Mouse (Mus musculus) liver, embryonic 11.5 days (tissue): ENCODE measurements around the gene Gm10639. TPM values are rescaled to one million over a fixed set of nuclear protein-coding genes. Genes with fewer than 3 reads are reported as not detected.
"Not testable (repeated sequence)": the region's sequence is repeated elsewhere in the genome, so short reads cannot be mapped to it uniquely, and the experiment has no call there.

ENCODE experiments used
- ATAC-seq: fragments of 200-750 bp; cut with Nextera tagmentation; replicated peaks from 2 replicates; pipeline ENCODE4 v1.8.0; 2017; ENCODE audit warnings: moderate number of reproducible peaks, mild to moderate bottlenecking, moderate TSS enrichment, moderate library complexity; ENCODE audit not compliant: low FRiP score
- DNase-seq: peaks from one replicate; pipeline ENCODE4 v3.0.0-alpha.2; 2017; ENCODE audit warnings: low spot score
- H3K27ac ChIP-seq: fragments of 300-500 bp; sonication (generic); 2 replicates; pipeline ENCODE4 v1.5.1; 2014; ENCODE audit warnings: mild to moderate bottlenecking, low read depth, low read length, control low read depth
- H3K27me3 ChIP-seq: fragments of 300-500 bp; sonication (generic); replicated peaks from 2 replicates; pipeline ENCODE4 v1.6.1; 2014; ENCODE audit warnings: low read length, mixed read lengths; ENCODE audit not compliant: control insufficient read depth, insufficient read depth
- H3K36me3 ChIP-seq: fragments of 300-500 bp; sonication (generic); 2 replicates; pipeline ENCODE4 v1.6.1; 2014; ENCODE audit warnings: mild to moderate bottlenecking, low read length, moderate library complexity, mixed read lengths; ENCODE audit not compliant: control insufficient read depth, insufficient read depth
- H3K4me1 ChIP-seq: fragments of 300-500 bp; sonication (generic); replicated peaks from 2 replicates; pipeline ENCODE4 v1.6.1; 2014; ENCODE audit warnings: low read length, mixed read lengths; ENCODE audit not compliant: control insufficient read depth, insufficient read depth
- H3K4me2 ChIP-seq: fragments of 300-500 bp; sonication (generic); 2 replicates; pipeline ENCODE4 v1.6.1; 2014; ENCODE audit warnings: mild to moderate bottlenecking, control low read depth, moderate library complexity
- H3K4me3 ChIP-seq: fragments of 300-500 bp; sonication (generic); 2 replicates; pipeline ENCODE4 v1.5.1; 2014; ENCODE audit warnings: low read depth, low read length, control low read depth
- H3K9ac ChIP-seq: fragments of 300-500 bp; sonication (generic); 2 replicates; pipeline ENCODE4 v1.6.1; 2014; ENCODE audit warnings: low read depth, low read length, control low read depth
- H3K9me3 ChIP-seq: fragments of 300-500 bp; sonication (generic); 2 replicates; pipeline ENCODE4 v1.6.1; 2016; ENCODE audit warnings: low read length, inconsistent platforms, mixed read lengths; ENCODE audit not compliant: control insufficient read depth
- WGBS: fragments of 180-500 bp; shearing (Covaris S2); extraction: QIAGEN DNeasy Blood & Tissue Kit; methylation state at CpG from one replicate; pipeline ENCODE4 v1.1.7; 2014; 5-methylcytosine and 5-hydroxymethylcytosine counted together
- polyA plus RNA-seq: library from polyadenylated mRNA; unstranded; fragments of >200 nt; fragmentation: Nextera tagmentation; extraction: Ambion mirVana; gene quantifications from 2 replicates; pipeline ENCODE4 v1.2.1, GENCODE M21; 2014

Gene Gm10639
- polyA plus RNA-seq, 1 experiment from 2014 or later = not detected

GRCm38 (mm10) chr9:78340324-78340723, 50.6 kb downstream of the Gm10639 start:
- ATAC-seq, H3K36me3 ChIP-seq, H3K9me3 ChIP-seq, H3K27ac ChIP-seq, H3K4me1 ChIP-seq, H3K27me3 ChIP-seq, H3K4me3 ChIP-seq, H3K4me2 ChIP-seq, H3K9ac ChIP-seq: not testable (repeated sequence)
- peak; percentile 42 for DNase-seq
- WGBS = 12% methylated on average over 8 of the region's 8 CpGs

GRCm38 (mm10) chr9:78342494-78342893, 52.8 kb downstream of the Gm10639 start:
- H3K9me3 ChIP-seq, DNase-seq, H3K27me3 ChIP-seq, ATAC-seq, H3K27ac ChIP-seq, H3K9ac ChIP-seq, H3K36me3 ChIP-seq, H3K4me3 ChIP-seq, H3K4me1 ChIP-seq, H3K4me2 ChIP-seq: not testable (repeated sequence)
- WGBS = 79% methylated on average over 4 of the region's 4 CpGs

- ATAC-seq, H3K27ac ChIP-seq, H3K36me3 ChIP-seq, H3K27me3 ChIP-seq, H3K9me3 ChIP-seq, H3K4me3 ChIP-seq, DNase-seq, H3K4me1 ChIP-seq, H3K4me2 ChIP-seq, H3K9ac ChIP-seq: not testable (repeated sequence)
- WGBS = 77% methylated on average over 9 of the region's 9 CpGs
Observed at GRCm38 (mm10) chr9:78343055-78343454, 53.3 kb downstream of the Gm10639 start.

GRCm38 (mm10) chr9:78345235-78345634, 55.5 kb downstream of the Gm10639 start:
- H3K4me1 ChIP-seq, H3K27me3 ChIP-seq, H3K27ac ChIP-seq, ATAC-seq, H3K9me3 ChIP-seq, H3K4me3 ChIP-seq, DNase-seq, H3K9ac ChIP-seq, H3K4me2 ChIP-seq, H3K36me3 ChIP-seq: not testable (repeated sequence)
- 49% methylated on average over 3 of the region's 4 CpGs for WGBS

- Histone ChIP-seq H3K4me3 (no peak overlapping the region), H3K4me2 (no peak overlapping the region), H3K9ac (no peak overlapping the region), H3K36me3 (no peaks in the 10 kb centered on the region), H3K9me3 (no peaks in the 10 kb centered on the region), H3K4me1 (no peaks in the 10 kb centered on the region), H3K27me3 (no peaks in the 10 kb centered on the region), H3K27ac (no peak overlapping the region)
- ATAC-seq (no peak), DNase-seq (no peak)
- 56% methylated on average over 3 of the region's 3 CpGs for WGBS
Observed at GRCm38 (mm10) chr9:78347004-78347403, 57.3 kb downstream of the Gm10639 start.

- ATAC-seq, H3K9me3 ChIP-seq, H3K27me3 ChIP-seq, DNase-seq, H3K9ac ChIP-seq, H3K4me2 ChIP-seq, H3K27ac ChIP-seq, H3K4me1 ChIP-seq, H3K36me3 ChIP-seq, H3K4me3 ChIP-seq: not testable (repeated sequence)
- WGBS = 50% methylated on average over 6 of the region's 6 CpGs
Observed at GRCm38 (mm10) chr9:78348206-78349004, 58.7 kb downstream of the Gm10639 start.

- 68% methylated on average over 3 of the region's 3 CpGs for WGBS
- DNase-seq, H3K9me3 ChIP-seq, H3K36me3 ChIP-seq, H3K27ac ChIP-seq, H3K4me1 ChIP-seq, H3K9ac ChIP-seq, H3K27me3 ChIP-seq, H3K4me2 ChIP-seq, H3K4me3 ChIP-seq, ATAC-seq: not testable (repeated sequence)
Observed at GRCm38 (mm10) chr9:78349141-78349540, 59.4 kb downstream of the Gm10639 start.

GRCm38 (mm10) chr9:78350007-78350406, 60.3 kb downstream of the Gm10639 start:
- H3K9me3 ChIP-seq, H3K4me2 ChIP-seq, H3K4me3 ChIP-seq, ATAC-seq, H3K9ac ChIP-seq, DNase-seq, H3K27me3 ChIP-seq, H3K27ac ChIP-seq, H3K36me3 ChIP-seq, H3K4me1 ChIP-seq: not testable (repeated sequence)

- H3K4me1 ChIP-seq = no peaks in the 10 kb centered on the region
- H3K27ac ChIP-seq = no peak overlapping the region
- no peak overlapping the region for H3K4me2 ChIP-seq
- no peaks in the 10 kb centered on the region for H3K27me3 ChIP-seq
- no peaks in the 10 kb centered on the region for H3K36me3 ChIP-seq
- H3K4me3 ChIP-seq = no peak overlapping the region
- no peaks in the 10 kb centered on the region for H3K9me3 ChIP-seq
- no peak for ATAC-seq
- H3K9ac ChIP-seq = no peak overlapping the region
- DNase-seq = no peak
- 68% methylated on average over 6 of the region's 6 CpGs for WGBS
Observed at GRCm38 (mm10) chr9:78351504-78352220, 61.9 kb downstream of the Gm10639 start.
